Mouse (Mus musculus) forebrain, embryonic 13.5 days (tissue): Measurements from ENCODE around the gene Gtf2h3. TPM values are rescaled to one million over a fixed set of nuclear protein-coding genes. Genes with fewer than 3 reads are reported as not detected.
"Not testable (repeated sequence)": the region's sequence is repeated elsewhere in the genome, so short reads cannot be mapped to it uniquely, and the experiment has no call there.

ENCODE experiments used
- ATAC-seq: fragments of 200-750 bp; cut with Nextera tagmentation; 2 replicates; pipeline ENCODE4 v1.8.0; 2017
- H3K27ac ChIP-seq: fragments of 300-500 bp; sonication (generic); 2 replicates; pipeline ENCODE4 v1.5.1; 2015; ENCODE audit warnings: inconsistent platforms, mild to moderate bottlenecking, moderate library complexity
- H3K27me3 ChIP-seq: fragments of 300-500 bp; sonication (generic); 2 replicates; pipeline ENCODE4 v1.6.1; 2015; ENCODE audit warnings: mild to moderate bottlenecking, inconsistent platforms
- H3K36me3 ChIP-seq: fragments of 300-500 bp; sonication (generic); 2 replicates; pipeline ENCODE4 v1.6.1; 2015; ENCODE audit warnings: mild to moderate bottlenecking, inconsistent platforms; ENCODE audit not compliant: poor library complexity, severe bottlenecking
- H3K4me1 ChIP-seq: fragments of 300-500 bp; sonication (generic); 2 replicates; pipeline ENCODE4 v1.6.1; 2015; ENCODE audit warnings: inconsistent platforms
- H3K4me2 ChIP-seq: fragments of 300-500 bp; sonication (generic); 2 replicates; pipeline ENCODE4 v1.6.1; 2015; ENCODE audit warnings: inconsistent platforms, mild to moderate bottlenecking, moderate library complexity
- H3K4me3 ChIP-seq: fragments of 300-500 bp; sonication (generic); 2 replicates; pipeline ENCODE4 v1.5.1; 2015; ENCODE audit warnings: mild to moderate bottlenecking, inconsistent platforms
- H3K9ac ChIP-seq: fragments of 300-500 bp; sonication (generic); 2 replicates; pipeline ENCODE4 v1.6.1; 2015; ENCODE audit warnings: mild to moderate bottlenecking, inconsistent platforms
- H3K9me3 ChIP-seq: fragments of 300-500 bp; sonication (generic); replicated peaks from 2 replicates; pipeline ENCODE4 v1.6.1; 2016; ENCODE audit warnings: inconsistent platforms
- WGBS: fragments of 180-500 bp; shearing (Covaris S2); methylation state at CpG from one replicate; pipeline ENCODE4 v1.1.7; 2015; 5-methylcytosine and 5-hydroxymethylcytosine counted together
- polyA plus RNA-seq: library from polyadenylated mRNA; unstranded; fragments of >200 nt; fragmentation: Nextera tagmentation; extraction: Ambion mirVana; gene quantifications from 2 replicates; pipeline ENCODE4 v1.2.1, GENCODE M21; 2015

Gene Gtf2h3
- polyA plus RNA-seq, 1 experiment from 2014 or later: 66.9 TPM

DNA sequence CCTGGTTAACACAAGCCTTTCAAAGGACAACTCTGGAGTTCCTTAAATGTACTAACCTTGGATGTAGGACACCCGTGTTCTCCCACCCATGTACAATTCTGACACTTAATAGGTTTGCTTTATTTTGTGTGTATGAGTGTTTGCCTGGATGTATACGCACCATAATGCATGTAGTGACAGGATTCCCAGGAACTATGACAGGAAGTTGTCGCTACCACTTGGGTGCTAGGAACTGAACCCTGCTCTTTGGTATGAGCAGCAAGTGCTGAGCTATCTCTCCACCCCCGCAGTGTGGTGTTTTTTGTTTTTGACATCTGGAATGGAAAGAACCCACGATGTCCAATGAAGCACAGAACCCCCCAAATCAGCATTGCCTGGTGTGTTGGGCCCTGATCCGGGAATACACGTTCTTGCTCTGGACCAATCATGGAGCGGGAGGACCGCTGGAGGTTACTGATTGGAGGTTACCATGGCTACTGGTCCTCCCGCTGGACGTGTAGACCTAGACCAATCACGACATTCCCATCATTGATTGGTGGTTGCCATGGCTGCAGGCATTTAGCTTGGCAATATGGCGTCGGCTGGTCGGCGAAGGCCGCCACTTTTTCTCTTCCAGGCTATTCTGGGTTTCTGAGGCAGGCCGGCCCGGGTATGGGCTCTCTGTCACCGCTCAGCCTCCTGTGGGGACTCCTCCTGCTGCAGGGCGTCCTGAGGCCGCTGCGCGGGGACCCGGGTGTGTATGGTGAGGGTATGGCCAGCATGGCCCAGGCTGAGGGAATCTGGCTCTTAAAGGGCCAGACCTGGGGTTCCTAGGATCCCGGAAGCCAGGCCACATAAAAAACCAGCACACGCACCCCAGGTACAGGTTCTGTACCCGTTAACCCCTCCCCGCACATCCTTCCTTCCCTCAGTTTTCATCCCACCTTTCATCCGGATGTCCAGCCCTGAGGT lies 19.6 kb downstream of the Gtf2h3 start:
- Histone ChIP-seq H3K36me3 (peaks cover 49% of the 10 kb centered on the region), H3K27ac (no peak overlapping the region; the same call in 1 of the 2 replicates), H3K4me1 (peaks cover 15% of the 10 kb centered on the region), H3K4me3 (peak overlapping the region; percentile 88), H3K27me3 (no peaks in the 10 kb centered on the region), H3K4me2 (peak overlapping the region; percentile 96), H3K9ac (peak overlapping the region; percentile 81), H3K9me3 (no peaks in the 10 kb centered on the region)
- WGBS: 6% methylated on average over 30 of the region's 30 CpGs
- ATAC-seq: peak; percentile 100

DNA sequence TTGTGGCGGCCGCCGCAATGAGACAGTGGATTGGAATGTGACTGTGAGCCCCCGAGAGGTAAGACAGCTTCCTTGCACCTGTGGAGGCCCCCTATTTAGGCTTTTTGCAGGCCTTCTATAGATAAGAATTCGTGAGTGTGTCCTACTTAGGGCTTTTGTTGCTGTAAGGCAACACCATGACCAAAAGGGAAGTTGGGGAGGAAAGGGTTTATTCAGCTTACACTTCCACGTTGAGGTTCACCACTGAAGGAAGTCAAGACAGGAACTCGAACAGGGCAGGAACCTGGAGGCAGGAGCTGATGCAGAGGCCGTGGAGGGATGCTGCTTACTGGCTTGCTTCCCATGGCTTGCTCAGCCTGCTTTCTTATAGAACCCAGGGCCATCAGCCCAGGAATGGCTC lies 20.8 kb downstream of the Gtf2h3 start:
- Histone ChIP-seq H3K4me2 (peak overlapping the region; percentile 96), H3K4me3 (peak overlapping the region; percentile 88; the same call in 1 of the 2 replicates), H3K4me1 (peaks cover 15% of the 10 kb centered on the region), H3K36me3 (peaks cover 43% of the 10 kb centered on the region)
- ATAC-seq, H3K27me3 ChIP-seq, H3K9me3 ChIP-seq, H3K27ac ChIP-seq, H3K9ac ChIP-seq: not testable (repeated sequence)
- 67% methylated on average over 8 of the region's 8 CpGs for WGBS

DNA sequence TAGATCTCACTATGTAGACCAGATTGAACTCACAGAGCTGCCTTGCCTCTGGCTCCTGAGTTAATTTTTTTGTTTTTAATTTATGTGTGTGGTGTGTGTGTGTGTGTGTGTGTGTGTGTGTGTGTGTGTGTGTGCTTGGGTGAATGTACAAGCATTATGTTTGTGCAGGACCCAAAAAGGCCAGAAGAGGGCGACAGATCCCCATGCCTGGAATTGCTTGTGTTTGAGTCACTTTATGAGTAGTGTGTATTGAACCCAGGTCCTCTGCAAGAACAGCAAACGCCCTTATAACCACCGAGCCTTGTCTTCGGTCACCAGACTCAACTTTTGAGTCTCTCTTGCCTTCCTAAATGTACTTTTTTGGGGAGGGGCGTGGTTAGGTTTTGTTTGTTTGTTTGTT lies 23.4 kb downstream of the Gtf2h3 start:
- no peaks in the 10 kb centered on the region for H3K27me3 ChIP-seq
- 73% methylated on average over 5 of the region's 5 CpGs for WGBS
- H3K4me3 ChIP-seq: no peak overlapping the region
- no peaks in the 10 kb centered on the region for H3K9me3 ChIP-seq
- H3K9ac ChIP-seq: no peak overlapping the region
- H3K4me1 ChIP-seq: peaks cover 15% of the 10 kb centered on the region
- H3K36me3 ChIP-seq: peaks cover 28% of the 10 kb centered on the region
- H3K27ac ChIP-seq: no peak overlapping the region
- ATAC-seq: no peak
- no peak overlapping the region for H3K4me2 ChIP-seq

DNA sequence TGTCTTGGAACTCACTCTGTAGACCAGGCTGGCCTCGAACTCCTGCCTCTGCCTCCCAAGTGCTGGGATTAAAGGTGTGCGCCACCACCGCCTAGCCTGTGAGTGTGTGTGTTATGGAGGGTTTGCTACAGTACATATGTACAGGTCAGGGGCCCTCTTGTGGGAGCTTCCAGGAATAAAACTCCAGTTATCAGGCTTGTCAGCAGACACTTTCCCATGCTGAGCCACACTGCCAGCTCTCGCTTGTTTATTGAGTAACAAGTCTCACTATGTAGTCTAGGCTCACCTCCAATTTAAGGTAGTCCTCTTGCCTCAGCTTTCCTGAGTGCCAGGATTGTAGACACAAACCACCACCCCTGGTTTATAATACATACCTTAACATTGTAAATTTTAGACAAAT lies 25.4 kb downstream of the Gtf2h3 start:
- no peaks in the 10 kb centered on the region for H3K9me3 ChIP-seq
- H3K27ac ChIP-seq: no peak overlapping the region
- no peak overlapping the region for H3K4me2 ChIP-seq
- no peaks in the 10 kb centered on the region for H3K27me3 ChIP-seq
- ATAC-seq: no peak
- peaks cover 44% of the 10 kb centered on the region for H3K36me3 ChIP-seq
- H3K4me3 ChIP-seq: no peak overlapping the region
- WGBS: 85% methylated on average over 4 of the region's 4 CpGs
- no peak overlapping the region for H3K9ac ChIP-seq
- H3K4me1 ChIP-seq: peaks cover 6% of the 10 kb centered on the region

DNA sequence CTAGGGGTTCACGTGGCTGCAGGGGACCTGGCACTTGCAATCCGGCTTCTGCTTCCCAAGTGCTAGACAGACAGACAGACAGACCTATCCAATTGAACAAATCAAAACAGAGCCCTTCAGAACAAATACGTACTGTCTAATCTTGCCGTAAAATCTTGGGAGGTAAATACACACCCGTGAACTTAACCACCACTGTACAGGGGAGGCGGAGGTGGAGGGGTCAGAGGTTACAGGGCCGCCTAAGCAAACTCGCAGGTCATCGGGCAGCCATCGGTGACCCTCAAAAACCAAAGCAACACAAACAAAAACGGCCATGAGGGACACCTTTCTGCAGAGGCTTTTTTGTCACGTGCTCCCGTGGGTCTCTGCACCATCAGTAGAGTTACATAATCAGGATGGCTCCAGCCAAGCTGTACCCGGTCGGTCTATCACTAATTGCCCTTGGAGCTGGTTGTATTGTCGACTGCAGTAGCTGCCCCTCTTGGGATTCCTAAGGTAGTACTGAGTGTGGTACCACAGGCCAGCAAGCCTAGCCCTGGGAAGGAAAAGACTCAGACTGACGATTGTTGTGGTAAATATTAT lies 26.2 kb downstream of the Gtf2h3 start:
- WGBS: 89% methylated on average over 17 of the region's 17 CpGs
- H3K27me3 ChIP-seq: no peaks in the 10 kb centered on the region
- H3K36me3 ChIP-seq: peaks cover 46% of the 10 kb centered on the region
- no peak overlapping the region for H3K27ac ChIP-seq
- H3K4me3 ChIP-seq: no peak overlapping the region
- no peak overlapping the region for H3K4me2 ChIP-seq
- H3K9ac ChIP-seq: no peak overlapping the region
- no peak for ATAC-seq
- H3K9me3 ChIP-seq: no peaks in the 10 kb centered on the region
- no peaks in the 10 kb centered on the region for H3K4me1 ChIP-seq

DNA sequence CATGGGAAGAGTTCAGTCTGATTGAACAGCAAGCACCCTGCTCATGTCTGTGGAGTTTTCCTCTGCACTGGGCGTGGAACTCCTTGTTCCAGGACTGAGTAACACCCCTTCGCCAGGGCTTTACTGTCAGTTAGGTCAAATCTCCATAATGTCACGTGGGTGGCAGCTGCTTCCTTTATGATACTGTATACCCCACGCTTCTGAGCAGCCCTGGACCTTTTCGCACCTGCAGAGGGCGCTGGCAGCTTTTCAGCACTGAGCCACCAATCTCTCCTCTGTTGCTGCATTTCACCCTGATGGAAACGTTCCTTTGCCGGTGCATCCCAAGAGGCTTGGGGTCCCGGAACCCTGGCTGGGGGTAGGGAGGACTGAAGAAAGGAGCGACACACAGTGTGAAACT lies 32.0 kb downstream of the Gtf2h3 start:
- no peak for ATAC-seq
- Histone ChIP-seq H3K27ac (no peak overlapping the region), H3K4me2 (no peak overlapping the region), H3K4me3 (no peak overlapping the region), H3K4me1 (no peaks in the 10 kb centered on the region), H3K9me3 (no peaks in the 10 kb centered on the region), H3K36me3 (peaks cover 47% of the 10 kb centered on the region), H3K9ac (no peak overlapping the region), H3K27me3 (no peaks in the 10 kb centered on the region)
- WGBS: 75% methylated on average over 10 of the region's 10 CpGs

DNA sequence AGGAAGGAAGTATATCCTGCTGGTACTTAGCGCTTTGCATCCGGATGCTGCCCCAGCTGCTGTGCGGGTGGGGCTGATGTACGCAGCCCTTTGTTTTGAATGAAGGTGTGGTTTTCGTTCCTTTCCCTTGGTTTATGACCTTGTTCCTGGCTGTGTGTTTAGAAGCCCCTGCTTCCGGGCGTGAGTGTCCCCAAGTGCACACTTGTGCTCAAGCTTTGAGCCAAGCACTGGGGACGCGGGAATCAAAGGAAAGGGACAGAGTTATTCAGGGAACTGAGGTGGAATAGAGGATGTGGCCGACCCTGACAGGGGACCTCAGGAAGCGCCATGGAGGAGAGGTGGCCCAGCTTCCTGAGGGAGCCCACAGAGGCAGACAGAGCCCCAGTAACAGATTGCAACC lies 35.8 kb downstream of the Gtf2h3 start:
- Histone ChIP-seq H3K9me3 (no peaks in the 10 kb centered on the region), H3K36me3 (peaks cover 34% of the 10 kb centered on the region), H3K27ac (no peak overlapping the region), H3K27me3 (no peaks in the 10 kb centered on the region), H3K4me2 (no peak overlapping the region), H3K9ac (no peak overlapping the region), H3K4me1 (no peaks in the 10 kb centered on the region), H3K4me3 (no peak overlapping the region)
- no peak for ATAC-seq
- 90% methylated on average over 11 of the region's 11 CpGs for WGBS

DNA sequence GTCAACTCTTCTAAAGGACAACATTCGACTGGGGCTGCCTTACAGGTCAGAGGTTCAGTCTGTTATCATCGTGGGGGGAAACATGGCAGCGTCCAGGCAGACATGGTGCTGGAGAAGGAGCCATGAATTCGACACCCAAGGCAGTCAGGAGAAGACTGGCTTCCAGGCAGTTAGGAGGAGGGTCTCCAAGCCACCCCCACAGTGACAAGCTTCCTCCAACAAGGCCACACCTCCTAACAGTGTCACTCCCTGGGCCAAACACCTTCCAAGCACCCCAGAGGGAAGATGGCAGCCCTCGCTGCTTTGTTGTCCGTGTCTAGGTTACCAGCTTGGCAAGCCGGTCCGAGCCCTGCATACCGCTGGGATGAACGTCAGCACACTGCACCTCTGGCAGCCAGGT lies 39.8 kb downstream of the Gtf2h3 start:
- 88% methylated on average over 10 of the region's 10 CpGs for WGBS
- Histone ChIP-seq H3K36me3 (peaks cover 25% of the 10 kb centered on the region; the same call in 1 of the 2 replicates), H3K4me2 (no peak overlapping the region), H3K4me3 (no peak overlapping the region), H3K4me1 (no peaks in the 10 kb centered on the region), H3K27ac (no peak overlapping the region), H3K9ac (no peak overlapping the region), H3K9me3 (no peaks in the 10 kb centered on the region), H3K27me3 (no peaks in the 10 kb centered on the region)
- ATAC-seq: no peak

DNA sequence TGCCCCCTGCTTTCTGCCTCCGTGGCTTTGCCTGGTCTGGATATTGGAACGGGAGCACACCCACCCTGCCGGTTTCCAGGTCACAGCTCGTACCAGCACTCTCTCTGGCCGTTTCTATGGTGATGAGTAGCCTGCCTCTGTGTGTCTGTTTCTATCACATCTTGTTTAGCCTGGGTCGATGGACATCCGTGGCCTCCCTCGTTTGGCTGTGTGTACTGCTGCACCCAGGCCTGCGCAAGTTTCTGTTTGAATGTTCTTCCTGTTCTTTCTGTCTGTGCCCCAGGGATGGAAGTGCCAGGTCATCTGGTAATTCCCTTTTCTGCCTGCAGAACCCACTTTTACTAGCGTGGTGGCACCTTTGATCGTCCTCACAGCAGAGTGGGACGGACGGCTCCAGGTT lies 42.4 kb downstream of the Gtf2h3 start:
- H3K27me3 ChIP-seq: no peaks in the 10 kb centered on the region
- no peak overlapping the region for H3K27ac ChIP-seq
- WGBS: 77% methylated on average over 13 of the region's 13 CpGs
- H3K9ac ChIP-seq: no peak overlapping the region
- H3K4me1 ChIP-seq: no peaks in the 10 kb centered on the region
- ATAC-seq: no peak
- H3K9me3 ChIP-seq: no peaks in the 10 kb centered on the region
- H3K36me3 ChIP-seq: peaks cover 23% of the 10 kb centered on the region; the same call in 1 of the 2 replicates
- no peak overlapping the region for H3K4me3 ChIP-seq
- H3K4me2 ChIP-seq: no peak overlapping the region

DNA sequence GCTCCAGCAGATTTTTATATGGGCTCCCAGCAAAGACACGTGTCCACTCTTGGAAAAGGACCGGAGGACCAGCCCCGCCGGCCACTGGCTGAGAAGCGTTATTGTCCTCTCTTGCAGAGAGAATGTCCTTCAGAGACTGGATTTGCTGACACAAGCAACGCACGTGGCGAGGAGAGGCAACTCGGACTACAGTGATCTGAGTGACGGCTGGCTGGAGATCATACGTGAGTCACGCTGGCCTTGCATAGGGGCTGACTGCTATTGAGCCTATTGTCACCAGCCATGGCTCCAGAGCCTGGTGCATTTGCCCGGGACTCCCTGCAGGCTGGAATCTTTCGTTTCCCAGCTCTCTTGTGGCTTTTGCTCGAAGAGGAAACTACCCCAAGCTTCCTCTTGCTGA lies 44.0 kb downstream of the Gtf2h3 start:
- no peak overlapping the region for H3K27ac ChIP-seq
- no peak for ATAC-seq
- H3K9me3 ChIP-seq: no peaks in the 10 kb centered on the region
- H3K9ac ChIP-seq: no peak overlapping the region
- no peak overlapping the region for H3K4me3 ChIP-seq
- H3K36me3 ChIP-seq: peaks cover 28% of the 10 kb centered on the region
- WGBS: 89% methylated on average over 15 of the region's 15 CpGs
- H3K27me3 ChIP-seq: no peaks in the 10 kb centered on the region
- H3K4me1 ChIP-seq: peaks cover under 1% of the 10 kb centered on the region; the same call in 1 of the 2 replicates
- no peak overlapping the region for H3K4me2 ChIP-seq

DNA sequence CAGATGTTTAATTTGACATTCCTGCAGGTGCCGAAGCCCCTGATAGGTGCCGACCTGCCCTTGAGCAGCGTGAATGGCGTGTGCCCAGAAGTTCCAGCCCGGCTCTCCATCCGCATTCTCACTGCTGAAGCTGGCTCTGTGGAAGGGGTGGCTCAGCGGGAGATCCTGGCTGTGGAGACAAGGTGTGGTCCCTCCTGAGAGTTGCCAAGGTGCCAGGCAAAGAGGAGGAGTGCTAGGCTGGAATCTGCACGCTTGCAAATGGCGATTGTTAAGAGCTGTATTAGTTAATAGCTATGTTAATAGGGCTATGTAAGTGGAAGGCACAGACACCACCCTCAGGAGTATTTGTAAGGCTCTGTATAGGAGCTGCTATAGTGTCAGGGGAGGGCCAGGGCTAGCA lies 45.4 kb downstream of the Gtf2h3 start:
- H3K27ac ChIP-seq: no peak overlapping the region
- no peak for ATAC-seq
- no peaks in the 10 kb centered on the region for H3K9me3 ChIP-seq
- no peak overlapping the region for H3K9ac ChIP-seq
- H3K4me2 ChIP-seq: no peak overlapping the region
- H3K4me1 ChIP-seq: peaks cover 6% of the 10 kb centered on the region
- 93% methylated on average over 9 of the region's 9 CpGs for WGBS
- H3K4me3 ChIP-seq: no peak overlapping the region
- peaks cover 25% of the 10 kb centered on the region for H3K36me3 ChIP-seq
- no peaks in the 10 kb centered on the region for H3K27me3 ChIP-seq
